Mouse (Mus musculus) limb, embryonic 13.5 days (tissue): ENCODE results near the gene Smpdl3b. TPM values are rescaled to one million over a fixed set of nuclear protein-coding genes. Genes with fewer than 3 reads are reported as not detected.
"Not testable (repeated sequence)": the region's sequence is repeated elsewhere in the genome, so short reads cannot be mapped to it uniquely, and the experiment has no call there.

Source experiments
- ATAC-seq: fragments of 200-750 bp; cut with Nextera tagmentation; 2 replicates; pipeline ENCODE4 v1.8.0; 2017; ENCODE audit warnings: low read depth, moderate number of reproducible peaks, moderate TSS enrichment; ENCODE audit not compliant: low FRiP score
- H3K27ac ChIP-seq: fragments of 300-500 bp; sonication (generic); 2 replicates; pipeline ENCODE4 v1.5.1; 2015; ENCODE audit warnings: inconsistent platforms, mild to moderate bottlenecking, moderate library complexity
- H3K27me3 ChIP-seq: fragments of 300-500 bp; sonication (generic); 2 replicates; pipeline ENCODE4 v1.6.1; 2015; ENCODE audit warnings: mild to moderate bottlenecking, inconsistent platforms
- H3K36me3 ChIP-seq: fragments of 300-500 bp; sonication (generic); 2 replicates; pipeline ENCODE4 v1.6.1; 2015; ENCODE audit warnings: inconsistent platforms, mild to moderate bottlenecking, moderate library complexity
- H3K4me1 ChIP-seq: fragments of 300-500 bp; sonication (generic); 2 replicates; pipeline ENCODE4 v1.6.1; 2015; ENCODE audit warnings: inconsistent platforms
- H3K4me2 ChIP-seq: fragments of 300-500 bp; sonication (generic); replicated peaks from 2 replicates; pipeline ENCODE4 v1.6.1; 2015; ENCODE audit warnings: inconsistent platforms, mild to moderate bottlenecking, moderate library complexity
- H3K4me3 ChIP-seq: fragments of 300-500 bp; sonication (generic); 2 replicates; pipeline ENCODE4 v1.5.1; 2015; ENCODE audit warnings: moderate library complexity, mild to moderate bottlenecking, inconsistent platforms
- H3K9ac ChIP-seq: fragments of 300-500 bp; sonication (generic); 2 replicates; pipeline ENCODE4 v1.6.1; 2015; ENCODE audit warnings: mild to moderate bottlenecking, inconsistent platforms
- H3K9me3 ChIP-seq: fragments of 300-500 bp; sonication (generic); 2 replicates; pipeline ENCODE4 v1.6.1; 2016; ENCODE audit warnings: inconsistent platforms
- WGBS: fragments of 180-500 bp; shearing (Covaris S2); methylation state at CpG from one replicate; pipeline ENCODE4 v1.1.7; 2015; 5-methylcytosine and 5-hydroxymethylcytosine counted together
- polyA plus RNA-seq: library from polyadenylated mRNA; unstranded; fragments of >200 nt; fragmentation: Nextera tagmentation; extraction: Ambion mirVana; gene quantifications from 2 replicates; pipeline ENCODE4 v1.2.1, GENCODE M21; 2015

Gene Smpdl3b
- polyA plus RNA-seq: 5.6 and 7.2 TPM in 2 replicates

GRCm38 (mm10) chr4:132756974-132757373 lies at the start of gene Smpdl3b:
Gene Smpdl3b, minus strand, starts transcription at chr4:132757252.
- Histone ChIP-seq H3K27ac (no peak within 1 kb of the TSS), H3K4me3 (peak within 1 kb of the TSS; percentile 47), H3K4me1 (peaks cover 4% of the 10 kb centered on the region; the same call in 1 of the 2 replicates), H3K4me2 (peak within 1 kb of the TSS; percentile 77), H3K9ac (peak within 1 kb of the TSS; percentile 67), H3K36me3 (no peaks in the 10 kb centered on the region), H3K9me3 (no peaks in the 10 kb centered on the region), H3K27me3 (peaks cover 9% of the 10 kb centered on the region; the same call in 1 of the 2 replicates)
- under 1% methylated on average over 22 of the region's 22 CpGs for WGBS
- ATAC-seq: peak; percentile 90

GRCm38 (mm10) chr4:132806620-132807191 lies 49.7 kb upstream of the Smpdl3b start:
- ATAC-seq: no peak
- no peak overlapping the region for H3K9ac ChIP-seq
- H3K36me3 ChIP-seq: no peaks in the 10 kb centered on the region
- H3K9me3 ChIP-seq: peaks cover 11% of the 10 kb centered on the region; the same call in 1 of the 2 replicates
- H3K27me3 ChIP-seq: no peaks in the 10 kb centered on the region
- H3K4me3 ChIP-seq: no peak overlapping the region
- no peak overlapping the region for H3K27ac ChIP-seq
- 87% methylated on average over 7 of the region's 7 CpGs for WGBS
- no peak overlapping the region for H3K4me2 ChIP-seq
- H3K4me1 ChIP-seq: no peaks in the 10 kb centered on the region

GRCm38 (mm10) chr4:132805599-132806197 lies 48.6 kb upstream of the Smpdl3b start:
- no peak overlapping the region for H3K27ac ChIP-seq
- 85% methylated on average over 12 of the region's 12 CpGs for WGBS
- no peaks in the 10 kb centered on the region for H3K36me3 ChIP-seq
- no peak for ATAC-seq
- H3K4me3 ChIP-seq: no peak overlapping the region
- no peak overlapping the region for H3K9ac ChIP-seq
- H3K4me1 ChIP-seq: no peaks in the 10 kb centered on the region
- no peaks in the 10 kb centered on the region for H3K27me3 ChIP-seq
- H3K4me2 ChIP-seq: no peak overlapping the region
- H3K9me3 ChIP-seq: 0 out of 2 replicates have a peak, but pooled peaks cover 3% of the 10 kb centered on the region

DNA sequence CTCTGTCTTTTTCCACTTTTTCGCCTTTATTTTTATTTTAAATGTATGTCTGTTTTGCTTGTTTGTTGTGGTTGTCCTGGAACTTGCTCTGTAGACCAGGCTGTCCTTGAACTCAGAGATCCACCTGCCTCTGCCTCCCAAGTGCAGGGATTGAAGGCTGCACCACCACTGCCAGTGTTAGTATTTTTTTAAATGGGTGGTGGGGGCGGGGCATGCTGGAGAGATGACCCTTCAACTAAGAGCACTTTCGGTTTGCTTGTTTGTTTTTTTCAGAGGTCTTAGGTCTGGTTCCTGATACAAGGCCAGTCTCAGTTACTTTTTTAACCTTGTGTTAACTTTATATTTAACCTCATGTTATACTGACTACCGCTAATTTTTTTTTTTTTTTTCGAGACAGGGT lies 48.1 kb upstream of the Smpdl3b start:
- H3K9ac ChIP-seq: no peak overlapping the region
- WGBS: 78% methylated on average over 5 of the region's 5 CpGs

DNA sequence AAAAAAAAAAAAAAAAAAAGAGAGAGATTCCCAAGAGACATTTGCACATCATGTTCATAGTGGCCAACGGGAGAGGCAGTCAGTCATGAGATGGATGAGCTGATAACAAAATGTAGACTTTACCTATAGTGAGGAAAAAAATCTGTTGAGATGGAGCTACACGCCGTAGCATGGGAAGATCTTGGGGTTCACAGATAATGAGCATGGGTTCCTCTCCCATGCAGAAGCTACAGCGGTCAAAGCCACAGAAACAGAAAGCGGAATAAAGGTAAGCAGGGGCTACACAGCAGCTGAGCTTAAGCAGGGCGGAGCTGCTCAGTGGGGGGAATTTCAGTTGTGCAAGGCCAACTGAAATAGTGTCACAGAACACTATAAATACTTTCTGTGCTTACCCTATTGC lies 47.3 kb upstream of the Smpdl3b start:
- Histone ChIP-seq H3K36me3 (no peaks in the 10 kb centered on the region), H3K27me3 (no peaks in the 10 kb centered on the region), H3K9me3 (no peaks in the 10 kb centered on the region), H3K9ac (no peak overlapping the region), H3K4me3 (no peak overlapping the region), H3K4me1 (no peaks in the 10 kb centered on the region), H3K27ac (no peak overlapping the region), H3K4me2 (no peak overlapping the region)
- WGBS: 85% methylated on average over 6 of the region's 6 CpGs
- ATAC-seq: no peak

More for the DNA sequence above, 48.1 kb upstream of the Smpdl3b start:
- Histone ChIP-seq H3K4me2 (no peak overlapping the region), H3K27ac (no peak overlapping the region), H3K27me3 (no peaks in the 10 kb centered on the region), H3K36me3 (no peaks in the 10 kb centered on the region), H3K4me3 (no peak overlapping the region), H3K4me1 (no peaks in the 10 kb centered on the region), H3K9me3 (no peaks in the 10 kb centered on the region)
- no peak for ATAC-seq

DNA sequence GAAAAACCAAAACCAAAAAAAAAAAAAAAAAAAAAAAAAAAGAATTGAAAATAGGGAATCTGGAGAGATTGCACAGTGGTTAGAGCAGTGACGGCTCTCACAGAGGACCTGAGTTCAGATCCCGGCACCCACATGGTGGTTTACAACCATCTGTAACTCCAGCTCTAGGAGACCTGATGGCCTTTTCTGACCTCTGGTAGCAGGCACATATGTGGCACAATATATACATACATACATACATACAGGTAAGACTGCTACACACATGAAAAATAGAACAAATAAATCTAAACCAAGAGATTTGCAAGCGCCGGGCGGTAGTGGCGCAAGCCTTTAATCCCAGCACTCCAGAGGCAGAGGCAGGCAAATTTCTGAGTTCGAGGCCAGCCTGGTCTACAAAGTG lies 46.8 kb upstream of the Smpdl3b start:
- H3K4me2 ChIP-seq: no peak overlapping the region
- 98% methylated on average over 7 of the region's 7 CpGs for WGBS
- H3K9me3 ChIP-seq: no peaks in the 10 kb centered on the region
- H3K27ac ChIP-seq: no peak overlapping the region
- no peak overlapping the region for H3K9ac ChIP-seq
- H3K36me3 ChIP-seq: no peaks in the 10 kb centered on the region
- ATAC-seq: no peak
- no peaks in the 10 kb centered on the region for H3K27me3 ChIP-seq
- H3K4me1 ChIP-seq: no peaks in the 10 kb centered on the region
- no peak overlapping the region for H3K4me3 ChIP-seq

DNA sequence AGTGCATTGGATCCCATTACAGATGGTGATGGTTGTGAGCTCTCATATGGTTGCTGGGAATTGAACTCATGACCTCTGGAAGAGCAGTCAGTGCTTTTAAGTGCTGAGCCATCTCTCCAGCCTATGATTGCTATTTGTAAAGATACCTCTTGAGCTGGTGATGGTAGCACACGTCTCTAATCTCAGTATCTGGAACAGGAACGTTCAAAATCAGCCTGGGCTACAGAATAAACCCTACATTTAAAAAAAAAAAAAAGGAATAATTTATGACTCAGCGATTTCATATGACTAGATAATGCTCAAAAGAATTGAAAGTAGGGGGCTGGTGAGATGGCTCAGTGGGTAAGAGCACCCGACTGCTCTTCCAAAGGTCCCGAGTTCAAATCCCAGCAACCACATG lies 46.2 kb upstream of the Smpdl3b start:
- Histone ChIP-seq H3K36me3 (no peaks in the 10 kb centered on the region), H3K9me3 (no peaks in the 10 kb centered on the region), H3K9ac (no peak overlapping the region), H3K27me3 (no peaks in the 10 kb centered on the region), H3K4me2 (no peak overlapping the region), H3K4me1 (no peaks in the 10 kb centered on the region), H3K4me3 (no peak overlapping the region), H3K27ac (no peak overlapping the region)
- no peak for ATAC-seq
- 89% methylated on average over 5 of the region's 5 CpGs for WGBS

DNA sequence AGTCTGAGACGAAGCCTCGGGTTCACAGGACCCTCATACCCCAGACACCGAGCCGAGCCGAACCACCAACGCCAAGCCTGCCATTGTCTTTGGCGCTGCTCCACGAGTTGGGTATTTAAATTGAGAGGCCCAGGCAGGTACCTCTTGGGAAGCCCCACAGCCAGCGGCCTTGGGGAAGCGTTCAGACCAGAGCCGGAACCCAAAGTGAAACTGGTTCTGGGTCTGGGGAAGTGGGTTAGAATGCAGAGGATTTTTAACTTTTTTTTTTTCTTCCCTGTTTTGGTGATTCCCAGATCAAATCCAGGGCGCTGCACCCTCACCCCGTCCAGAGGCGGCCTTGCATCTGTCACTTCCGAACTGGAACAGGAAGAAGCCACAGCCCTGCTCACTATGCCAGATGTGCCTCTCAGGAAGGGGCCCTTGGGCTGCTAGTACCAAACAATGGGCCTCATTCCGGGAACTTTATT lies 45.2 kb upstream of the Smpdl3b start:
- 58% methylated on average over 16 of the region's 16 CpGs for WGBS
- H3K4me2 ChIP-seq: no peak overlapping the region
- H3K4me3 ChIP-seq: no peak overlapping the region
- ATAC-seq: no peak
- H3K4me1 ChIP-seq: no peaks in the 10 kb centered on the region
- H3K27ac ChIP-seq: no peak overlapping the region
- H3K27me3 ChIP-seq: peaks cover 5% of the 10 kb centered on the region; the same call in 1 of the 2 replicates
- no peak overlapping the region for H3K9ac ChIP-seq
- no peaks in the 10 kb centered on the region for H3K9me3 ChIP-seq
- no peaks in the 10 kb centered on the region for H3K36me3 ChIP-seq

DNA sequence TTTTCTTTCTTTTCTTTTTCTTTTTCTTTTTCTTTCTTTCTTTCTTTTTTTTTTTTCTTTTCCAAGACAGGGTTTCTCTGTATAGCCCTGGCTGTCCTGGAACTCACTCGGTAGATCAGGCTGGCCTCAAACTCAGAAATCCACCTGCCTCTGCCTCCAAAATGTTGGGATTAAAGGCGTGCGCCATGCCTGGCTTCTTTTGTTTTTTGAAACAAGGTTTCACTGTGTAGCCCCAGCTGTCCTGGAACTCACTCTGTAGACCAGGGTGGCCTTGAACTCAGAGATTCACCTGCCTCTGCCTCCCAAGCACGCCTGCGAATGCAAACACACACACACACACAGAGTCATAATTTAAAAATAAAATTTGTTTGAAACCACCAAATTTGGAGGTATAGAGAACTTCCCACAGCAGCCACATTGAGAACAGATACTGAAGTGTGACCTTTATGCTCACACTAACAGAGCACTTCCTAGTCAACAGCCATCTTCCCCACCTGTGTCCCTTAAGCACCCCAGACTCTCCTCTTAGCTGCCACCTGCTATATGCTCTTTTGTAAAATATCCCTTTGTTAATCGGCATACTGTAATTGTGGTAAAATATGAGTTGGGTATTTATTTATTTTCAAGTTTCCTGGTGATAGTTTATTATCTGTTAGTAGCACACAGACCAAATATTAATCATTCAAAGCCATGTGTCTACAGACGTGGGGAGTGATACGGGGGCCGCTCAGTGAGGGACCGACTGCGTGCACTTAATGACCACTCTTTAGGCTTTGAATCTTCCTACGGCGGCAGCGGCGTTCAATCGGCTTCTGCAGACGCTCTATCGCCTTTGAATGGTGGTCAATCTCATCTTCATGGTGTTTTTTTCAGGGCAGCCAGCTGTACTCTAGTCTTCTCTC lies 44.4 kb upstream of the Smpdl3b start:
- H3K36me3 ChIP-seq: no peaks in the 10 kb centered on the region
- H3K9ac ChIP-seq: no peak overlapping the region
- no peaks in the 10 kb centered on the region for H3K4me1 ChIP-seq
- no peak overlapping the region for H3K4me3 ChIP-seq
- H3K27me3 ChIP-seq: peaks cover 10% of the 10 kb centered on the region; the same call in 1 of the 2 replicates
- H3K4me2 ChIP-seq: no peak overlapping the region
- WGBS: 84% methylated on average over 18 of the region's 18 CpGs
- H3K27ac ChIP-seq: no peak overlapping the region
- ATAC-seq: no peak
- H3K9me3 ChIP-seq: no peaks in the 10 kb centered on the region

- no peak overlapping the region for H3K4me3 ChIP-seq
- H3K9me3 ChIP-seq: no peaks in the 10 kb centered on the region
- no peak overlapping the region for H3K4me2 ChIP-seq
- no peaks in the 10 kb centered on the region for H3K36me3 ChIP-seq
- H3K4me1 ChIP-seq: no peaks in the 10 kb centered on the region
- ATAC-seq: no peak
- whole genome bisulfite sequencing: 88% methylated on average over 4 of the region's 4 CpGs
- H3K27ac ChIP-seq: no peak overlapping the region
- H3K9ac ChIP-seq: no peak overlapping the region
- H3K27me3 ChIP-seq: peaks cover 26% of the 10 kb centered on the region
Observed at GRCm38 (mm10) chr4:132799845-132800244, 42.8 kb upstream of the Smpdl3b start.

DNA sequence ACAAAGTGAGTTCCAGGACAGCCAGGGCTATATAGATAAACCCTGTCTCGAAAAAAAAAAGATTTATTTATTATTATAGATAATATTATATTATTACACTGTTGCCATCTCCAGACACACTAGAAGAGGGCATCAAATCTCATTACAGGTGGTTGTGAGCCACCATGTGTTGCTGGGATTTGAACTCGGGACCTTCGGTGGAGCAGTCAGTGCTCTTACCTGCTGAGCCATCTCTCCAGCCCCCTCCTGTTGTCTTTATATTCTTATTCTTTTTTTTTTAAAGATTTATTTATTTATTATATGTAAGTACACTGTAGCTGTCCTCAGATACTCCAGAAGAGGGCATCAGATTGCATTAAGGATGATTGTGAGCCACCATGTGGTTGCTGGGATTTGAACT lies 41.6 kb upstream of the Smpdl3b start:
- peaks cover 38% of the 10 kb centered on the region for H3K27me3 ChIP-seq
- H3K4me2 ChIP-seq, H3K27ac ChIP-seq, H3K9me3 ChIP-seq, H3K4me3 ChIP-seq, H3K36me3 ChIP-seq, H3K4me1 ChIP-seq, H3K9ac ChIP-seq, ATAC-seq: not testable (repeated sequence)
- WGBS: 84% methylated on average over 3 of the region's 3 CpGs

DNA sequence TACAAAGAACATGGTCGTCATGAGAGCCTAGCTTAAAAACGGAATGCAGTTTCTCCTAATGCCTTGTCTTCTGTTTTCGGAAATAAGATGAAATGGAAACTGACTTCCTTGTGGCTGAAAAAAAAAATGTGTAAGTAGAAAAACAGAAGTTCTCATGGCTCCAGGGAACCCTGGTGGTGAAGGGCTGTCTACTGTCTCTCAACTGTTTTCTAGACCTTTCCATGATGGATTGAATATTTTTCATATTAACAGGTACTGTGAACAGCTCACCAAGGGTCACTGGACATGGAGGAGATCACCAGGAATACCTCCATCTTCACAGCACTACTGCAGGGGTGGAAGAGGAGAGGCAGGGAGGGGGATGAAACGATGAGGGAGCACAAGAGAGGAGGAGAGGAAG lies 41.0 kb upstream of the Smpdl3b start:
- no peak overlapping the region for H3K9ac ChIP-seq
- H3K27ac ChIP-seq: no peak overlapping the region
- whole genome bisulfite sequencing: 76% methylated on average over 4 of the region's 4 CpGs
- ATAC-seq: no peak
- peaks cover 38% of the 10 kb centered on the region for H3K27me3 ChIP-seq
- H3K4me1 ChIP-seq: no peaks in the 10 kb centered on the region
- no peaks in the 10 kb centered on the region for H3K36me3 ChIP-seq
- H3K4me3 ChIP-seq: no peak overlapping the region
- no peak overlapping the region for H3K4me2 ChIP-seq
- no peaks in the 10 kb centered on the region for H3K9me3 ChIP-seq
